Mouse (Mus musculus) mature B cell (primary cell): ENCODE results near the gene Ankrd49.

ENCODE experiments used
- in situ Hi-C: fragments of 300-500 bp; cut with MboI; formaldehyde crosslinking; loops from 2 replicates; pipeline ENCODE4 v1.14.3; 2019

Gene Ankrd49

DNA sequence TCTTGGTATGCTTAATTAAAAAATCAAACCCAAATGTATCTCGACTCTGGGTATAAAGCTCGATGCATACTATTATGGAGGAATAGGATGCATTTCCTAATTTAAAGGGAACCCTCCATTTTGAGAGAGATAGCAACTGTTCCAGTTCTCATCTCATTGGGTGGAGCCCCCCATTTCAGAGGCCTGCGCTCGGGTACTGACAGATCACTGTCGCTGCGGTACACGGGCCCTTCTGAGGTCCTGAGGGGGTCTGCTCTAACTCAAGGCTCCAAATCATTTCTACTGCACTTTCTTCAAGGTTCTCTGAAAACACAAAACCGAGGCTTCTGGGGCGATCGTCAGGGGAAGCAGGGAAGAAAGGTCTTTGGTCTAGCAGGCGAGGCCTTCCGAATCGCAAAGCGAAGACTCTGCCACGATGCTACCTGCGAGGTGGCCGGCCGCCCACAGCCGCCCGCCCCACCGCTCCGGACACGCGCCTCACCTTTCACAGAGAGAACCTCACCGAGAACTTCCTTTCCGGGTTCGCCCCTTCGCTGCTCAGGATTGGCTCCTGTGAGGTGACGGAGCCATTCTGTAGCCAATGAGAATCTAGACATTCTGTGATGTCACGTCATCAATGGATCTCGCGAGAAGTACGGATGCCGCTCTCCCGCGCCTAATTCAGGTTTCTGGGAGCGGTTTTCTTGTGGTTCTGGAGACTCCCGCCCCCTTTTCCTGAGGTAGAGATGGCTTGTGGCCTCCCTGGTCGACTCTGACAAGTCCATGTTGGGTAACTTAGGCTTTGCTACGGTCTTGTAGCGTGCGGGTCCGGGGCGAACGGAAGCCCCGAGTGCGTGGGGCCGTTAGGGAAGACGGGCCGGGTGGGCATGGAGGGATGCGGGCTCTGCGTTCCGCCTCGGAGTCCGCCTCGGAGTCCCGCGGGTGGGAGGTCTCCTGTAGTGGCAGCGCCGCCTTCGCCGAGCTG, at the start of gene Ankrd49, which contains the start of gene Mre11a:
Gene Ankrd49 (minus strand): TSS at position 818 of the 964 bp plus-strand sequence.
Gene Mre11a (plus strand): TSS at position 616 of the 964 bp plus-strand sequence.
- in situ Hi-C loops, result loop anchor here (10.0 kb wide), 1 partner anchor 500 kb away; no protein-coding TSS in a partner anchor

DNA sequence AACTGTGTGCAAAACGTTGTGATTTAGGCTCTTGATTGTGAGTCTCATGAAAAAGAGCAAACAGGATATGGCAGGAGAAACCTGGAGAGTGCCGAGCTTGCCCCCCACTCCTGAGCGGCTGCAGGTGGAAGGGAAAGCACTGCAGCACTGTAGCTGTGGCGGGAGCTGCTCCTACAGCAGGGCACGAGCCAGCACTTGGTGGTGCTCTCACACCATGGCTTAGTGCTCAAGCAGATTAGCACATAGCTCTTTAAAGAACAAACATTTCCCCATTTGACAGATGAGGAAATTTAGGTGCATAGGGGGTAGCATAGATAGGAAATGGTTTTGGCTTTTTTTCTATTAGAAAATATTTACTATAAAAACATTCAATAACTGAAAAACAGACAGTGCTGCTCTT, 47.4 kb upstream of the Ankrd49 start:
- in situ Hi-C loops, result no loop called here

DNA sequence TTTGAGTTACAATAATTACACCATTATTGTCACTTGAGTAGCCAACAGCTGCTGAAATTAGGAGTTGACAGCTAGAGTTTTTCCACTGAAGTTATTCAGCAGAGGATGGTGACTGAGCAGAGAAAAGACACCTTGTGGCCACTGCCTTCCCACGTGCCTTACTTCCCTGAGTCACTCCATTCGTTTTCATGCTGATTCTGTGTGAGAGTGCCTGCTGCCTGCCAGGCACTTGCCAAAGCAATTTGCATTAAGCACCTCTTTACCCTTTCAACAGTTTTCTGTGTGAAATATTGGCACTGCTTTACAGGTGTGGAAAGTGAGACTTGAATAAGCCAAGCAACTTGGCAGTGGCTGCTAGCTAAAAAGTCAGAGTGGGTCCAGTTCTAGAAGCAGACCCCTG, 43.2 kb upstream of the Ankrd49 start:
- in situ Hi-C loops, result no loop called here

DNA sequence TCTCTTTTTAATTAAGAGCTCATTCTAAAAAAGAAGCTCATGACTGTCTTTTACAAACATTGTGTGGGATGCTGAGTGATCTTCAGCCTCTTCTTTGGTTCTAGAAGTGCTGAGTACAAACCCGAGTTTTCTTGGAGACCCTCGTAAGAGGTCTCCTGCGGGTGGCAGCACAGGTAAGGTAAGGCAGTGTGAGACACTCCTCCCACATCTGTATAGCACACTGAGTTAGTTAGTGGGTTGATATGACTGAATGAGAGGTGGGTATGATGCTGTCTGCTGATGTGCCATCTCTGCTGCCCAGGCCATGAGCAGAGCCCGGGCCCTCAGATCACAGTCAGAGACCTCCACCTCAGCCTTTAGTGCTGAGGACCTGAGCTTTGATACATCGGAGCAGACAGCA, 40.2 kb upstream of the Ankrd49 start:
- in situ Hi-C loops, result no loop called here

GRCm38 (mm10) chr9:14821396-14821795, 36.7 kb upstream of the Ankrd49 start:
- in situ Hi-C loops, result no loop called here

- in situ Hi-C loops, result no loop called here
These were observed 25.5 kb upstream of the Ankrd49 start for GRCm38 (mm10) chr9:14810111-14810510.

GRCm38 (mm10) chr9:14806786-14807185, 22.1 kb upstream of the Ankrd49 start:
- in situ Hi-C loops, result no loop called here

GRCm38 (mm10) chr9:14805714-14806113, 21.1 kb upstream of the Ankrd49 start:
- in situ Hi-C loops, result no loop called here

GRCm38 (mm10) chr9:14787356-14787755, 2.7 kb upstream of the Ankrd49 start:
- in situ Hi-C loops, result loop anchor here (10.0 kb wide), 1 partner anchor 497 kb away; no protein-coding TSS in a partner anchor

GRCm38 (mm10) chr9:14778341-14778740, 6.3 kb downstream of the Ankrd49 start:
- in situ Hi-C loops, result no loop called here

GRCm38 (mm10) chr9:14773813-14774212, 10.8 kb downstream of the Ankrd49 start:
- in situ Hi-C loops, result no loop called here

DNA sequence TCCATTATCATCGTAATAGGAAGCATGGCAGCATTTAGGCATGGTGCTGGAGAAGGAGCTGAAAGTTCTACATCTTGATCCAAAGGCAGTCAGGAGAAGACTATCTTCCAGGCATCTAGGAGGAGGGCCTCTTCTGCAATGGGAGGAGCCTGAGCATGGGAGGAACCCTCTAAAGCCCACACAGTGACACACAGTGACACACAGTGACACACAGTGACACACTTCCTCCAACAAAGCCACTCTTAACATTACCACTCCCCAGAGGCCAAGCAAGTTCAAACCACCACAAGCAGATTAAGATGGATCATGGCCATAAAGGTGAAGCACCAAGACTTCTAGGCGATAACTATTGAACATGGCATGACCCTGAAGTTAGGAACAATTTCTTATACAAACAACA, 12.6 kb downstream of the Ankrd49 start:
- in situ Hi-C loops, result no loop called here

DNA sequence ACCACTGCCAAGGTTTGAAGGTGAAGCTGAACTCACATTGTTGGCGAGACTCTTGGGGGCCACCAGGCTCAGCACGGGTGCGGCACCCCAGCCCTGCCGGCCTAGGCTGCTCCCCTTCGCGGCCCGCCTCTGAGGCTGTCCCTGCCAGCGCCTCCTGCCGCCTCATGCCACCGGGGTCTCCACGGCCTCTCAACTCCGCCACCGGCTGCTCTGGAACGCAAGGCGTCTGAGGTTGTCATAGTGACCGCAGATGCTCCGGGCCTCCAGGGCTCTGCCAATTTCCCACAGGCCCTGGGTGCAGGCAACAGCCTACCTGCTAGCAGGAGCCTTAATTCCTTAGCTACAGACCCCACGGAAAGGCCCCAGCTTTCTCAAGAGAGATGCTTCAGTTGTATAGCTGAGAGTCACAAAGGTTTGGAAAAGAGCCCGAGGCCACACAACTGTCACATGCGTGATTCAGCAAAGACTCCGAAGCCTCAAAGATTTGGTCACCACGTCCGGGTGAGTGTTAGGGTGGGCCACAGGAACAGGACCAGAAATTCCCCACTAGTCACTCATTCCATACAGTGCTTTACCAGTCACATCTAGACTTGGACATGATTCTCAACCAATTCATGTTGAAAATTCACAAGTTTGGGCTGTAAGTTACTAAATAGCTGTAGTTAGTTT, 13.7 kb downstream of the Ankrd49 start, which contains the start of gene 1700012B09Rik:
Gene 1700012B09Rik (minus strand): TSS at position 228 of the 669 bp plus-strand sequence.
- in situ Hi-C loops, result no loop called here

- in situ Hi-C loops, result no loop called here
These were observed 14.8 kb downstream of the Ankrd49 start for GRCm38 (mm10) chr9:14769811-14770210.

DNA sequence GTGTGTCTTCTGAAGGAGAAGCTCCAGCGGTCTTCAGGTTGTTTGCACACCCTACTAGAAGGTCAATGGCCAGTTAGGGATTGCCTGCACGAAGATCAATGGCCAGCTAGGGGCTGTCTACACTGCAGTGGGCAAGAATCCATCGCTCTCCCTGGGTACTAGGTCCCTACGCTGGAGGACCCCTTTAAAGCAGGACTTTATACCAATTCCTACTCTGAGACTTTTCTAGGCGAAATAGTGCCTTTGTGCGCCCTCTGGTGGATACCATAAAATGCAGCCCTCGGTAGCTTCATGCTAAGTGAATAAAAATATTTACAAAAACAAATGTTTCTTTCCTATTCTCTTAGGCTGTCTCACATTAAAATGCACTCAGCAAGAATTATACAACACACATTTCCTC, 19.9 kb downstream of the Ankrd49 start:
- in situ Hi-C loops, result no loop called here

- in situ Hi-C loops, result no loop called here
These were observed 25.4 kb downstream of the Ankrd49 start for GRCm38 (mm10) chr9:14759261-14759660.

DNA sequence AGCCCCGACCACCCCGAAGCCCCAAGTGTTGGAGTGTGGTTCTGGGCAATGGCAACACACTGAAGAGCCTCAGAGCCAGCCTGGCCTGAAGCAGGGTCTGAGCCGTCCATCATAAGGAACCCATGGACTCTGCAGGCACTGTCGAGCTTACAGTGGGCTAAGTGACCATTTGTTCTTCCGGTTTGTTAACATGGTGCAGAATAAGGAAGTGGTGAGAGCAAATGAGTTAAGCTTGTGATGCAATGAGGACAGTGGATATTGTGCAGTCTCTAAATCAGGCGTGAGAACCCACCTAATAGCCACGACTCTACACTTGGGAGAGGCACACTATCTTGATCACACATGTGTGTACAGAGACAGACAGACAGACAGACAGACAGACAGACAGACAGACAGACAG, 26.1 kb downstream of the Ankrd49 start:
- in situ Hi-C loops, result no loop called here

DNA sequence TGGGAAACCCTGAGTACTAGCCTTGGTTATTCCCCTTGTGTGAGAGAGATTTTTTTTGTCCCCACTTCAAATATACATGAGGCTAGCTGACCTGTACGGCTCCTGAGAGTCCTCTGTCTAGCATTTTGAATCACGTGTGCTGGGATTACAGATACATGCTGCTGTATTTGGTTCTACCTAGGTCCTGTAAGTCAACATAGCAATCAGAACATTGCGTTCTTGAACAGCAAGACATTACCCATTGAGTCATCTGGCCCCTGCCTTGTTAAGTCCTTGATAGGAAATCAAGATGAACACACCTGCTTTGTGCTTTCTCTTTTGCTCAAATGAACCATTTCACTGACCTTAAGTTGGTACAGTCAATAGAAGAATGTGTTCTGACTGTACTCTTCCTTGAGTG, 30.2 kb downstream of the Ankrd49 start:
- in situ Hi-C loops, result no loop called here

- in situ Hi-C loops, result no loop called here
These were observed 30.7 kb downstream of the Ankrd49 start for GRCm38 (mm10) chr9:14753947-14754346.

GRCm38 (mm10) chr9:14752001-14752522, 32.6 kb downstream of the Ankrd49 start, which contains the start of gene Fut4:
Gene Fut4 (minus strand): TSS chr9:14752393.
- in situ Hi-C loops, result no loop called here

DNA sequence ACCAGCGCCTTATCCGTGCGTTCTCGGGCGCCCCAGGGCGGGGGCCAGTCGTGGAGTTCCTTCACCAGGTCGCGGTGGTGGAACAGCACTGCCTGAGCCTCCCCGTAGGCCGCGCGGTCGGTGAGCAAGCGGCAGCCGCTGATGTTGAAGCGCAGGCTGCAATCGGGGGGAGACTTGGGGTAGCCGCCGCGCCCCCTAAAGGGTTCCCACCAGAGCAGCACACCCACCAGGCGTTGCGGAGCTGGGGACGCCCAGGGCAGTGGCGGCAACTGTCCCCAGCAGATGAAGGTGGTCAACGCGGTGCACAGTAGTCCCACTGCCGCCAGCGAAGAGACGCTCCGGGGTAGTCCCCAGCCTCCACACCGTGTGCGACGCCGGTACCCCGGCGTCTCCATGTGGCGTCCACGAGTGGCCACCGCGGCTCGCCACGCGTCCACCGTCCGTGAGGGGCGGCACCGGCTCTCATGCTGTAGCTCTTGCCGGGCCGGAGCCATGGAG, 33.1 kb downstream of the Ankrd49 start:
- in situ Hi-C loops, result no loop called here

DNA sequence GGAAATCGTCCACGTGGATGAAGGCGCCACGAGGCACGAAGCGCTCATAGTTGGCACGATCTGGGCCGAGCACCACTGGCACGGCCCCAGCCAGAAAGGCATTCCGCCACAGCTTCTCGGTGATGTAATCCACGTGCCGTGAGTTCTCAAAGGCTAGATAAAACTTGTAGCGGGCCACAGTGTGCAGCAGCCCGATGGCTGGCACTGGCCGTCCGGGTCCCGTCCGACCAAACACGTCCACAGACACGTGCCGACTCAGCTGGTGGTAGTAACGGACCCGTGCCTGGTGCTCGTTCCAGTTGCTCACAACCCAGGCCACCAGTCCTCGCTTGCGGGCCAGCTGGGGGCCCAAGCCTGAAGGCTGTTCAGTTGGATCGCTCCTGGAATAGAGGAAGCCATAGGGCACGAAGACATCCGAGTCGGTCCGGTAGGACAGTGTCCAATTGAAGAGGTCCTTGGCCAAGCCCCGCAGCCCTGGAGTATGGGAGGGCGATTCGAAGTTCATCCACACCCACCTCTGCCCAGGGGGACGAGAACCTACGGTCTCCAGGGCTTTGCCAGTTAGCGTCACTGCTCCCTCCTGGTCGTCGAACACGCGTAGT, 33.7 kb downstream of the Ankrd49 start:
- in situ Hi-C loops, result no loop called here
